Mouse (Mus musculus): ENCODE measurements around the gene Tenm2. TPM values are rescaled to one million over a fixed set of nuclear protein-coding genes. Genes with fewer than 3 reads are reported as not detected.

The Tenm2 gene
- polyA plus RNA-seq, 1 experiment = 0.32 TPM

DNA sequence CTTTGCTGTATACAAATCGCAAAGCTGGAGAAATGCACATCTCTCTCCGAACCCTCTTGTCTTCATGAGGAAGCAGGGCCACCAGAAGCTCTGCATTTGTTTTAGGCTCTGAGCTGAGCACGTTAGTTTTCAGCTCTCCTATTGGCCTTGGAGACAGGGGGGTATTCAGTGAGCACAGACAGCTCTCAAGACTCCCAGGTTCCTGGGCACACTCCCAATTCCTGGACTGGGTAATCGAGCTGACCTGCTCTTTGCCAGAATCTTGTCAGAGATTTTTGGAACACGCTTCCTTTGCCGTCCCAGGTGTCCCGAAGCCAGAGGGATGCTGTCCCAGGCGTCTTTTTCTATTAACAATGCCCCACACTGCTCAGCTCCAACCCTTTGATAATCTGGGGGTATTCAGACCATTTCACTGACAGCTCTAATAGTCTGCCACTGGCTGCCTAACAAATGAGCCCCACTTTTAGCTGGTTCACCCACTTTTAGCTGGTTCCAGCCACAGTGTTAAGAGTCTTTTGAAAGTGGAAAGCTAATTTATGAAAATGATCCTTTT is 1161.7 kb downstream of the Tenm2 start:
- no peak overlapping the region for H3K27ac ChIP-seq (ENCODE audit: control insufficient read depth, insufficient read depth, low read depth, low read length)
- H3K4me1 ChIP-seq (ENCODE audit: control insufficient read depth, insufficient read depth, low read length) = no peaks in the 10 kb centered on the region
- H3K36me3 ChIP-seq (ENCODE audit: control insufficient read depth, insufficient read depth, low read length) = no peaks in the 10 kb centered on the region
- H3K4me3 ChIP-seq (ENCODE audit: control insufficient read depth, low read depth, low read length) = no peak overlapping the region
- H3K27me3 ChIP-seq (ENCODE audit: control insufficient read depth, insufficient read depth, low read length) = no peaks in the 10 kb centered on the region
- TF ChIP-seq CTCF (IDR thresholded peaks at IDR 0.05; ENCODE audit: control insufficient read depth, insufficient read depth, insufficient replicate concordance, low read depth, low read length) (no peak), POLR2A (IDR thresholded peaks at IDR 0.05; ENCODE audit: control insufficient read depth, low read depth, low read length) (no peak)

DNA sequence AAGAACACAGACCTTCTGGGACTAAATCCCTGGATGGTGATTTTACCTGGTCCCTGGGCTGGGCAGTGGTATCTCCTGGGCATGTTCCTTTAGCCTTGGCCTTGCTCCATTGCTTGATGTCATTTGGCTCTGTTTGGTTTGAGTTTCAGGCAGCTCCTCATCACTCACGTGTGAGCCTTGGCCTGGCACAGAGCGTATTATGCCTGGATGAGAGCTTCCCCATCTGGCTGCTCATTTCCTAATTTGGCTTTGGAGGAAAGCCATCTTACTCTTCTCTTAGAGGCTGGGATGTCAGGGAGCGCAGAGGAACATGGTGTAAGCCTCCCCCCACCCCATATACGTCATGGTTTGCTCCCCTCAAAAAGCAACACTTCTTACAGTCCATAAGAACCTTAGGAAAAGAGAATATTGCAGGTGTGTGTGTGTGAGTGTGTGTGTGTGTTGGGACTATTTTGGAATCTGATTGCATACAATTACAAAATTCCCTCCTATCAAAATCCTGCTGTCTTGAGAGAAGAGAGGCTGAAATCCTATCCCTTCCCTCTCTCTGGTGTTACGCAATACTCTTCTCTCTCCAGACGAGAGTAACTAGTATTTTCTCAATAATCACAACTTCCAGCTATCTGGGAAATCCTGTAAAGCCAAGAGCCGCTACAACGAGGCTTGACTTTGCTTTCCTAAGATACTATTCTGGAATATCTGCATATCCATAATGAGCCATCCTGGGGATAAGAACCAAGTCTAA is 1162.5 kb downstream of the Tenm2 start:
- Histone ChIP-seq H3K4me1 (ENCODE audit: control insufficient read depth, insufficient read depth, low read length) (no peaks in the 10 kb centered on the region), H3K27me3 (ENCODE audit: control insufficient read depth, insufficient read depth, low read length) (no peaks in the 10 kb centered on the region), H3K36me3 (ENCODE audit: control insufficient read depth, insufficient read depth, low read length) (no peaks in the 10 kb centered on the region), H3K27ac (ENCODE audit: control insufficient read depth, insufficient read depth, low read depth, low read length) (no peak overlapping the region), H3K4me3 (ENCODE audit: control insufficient read depth, low read depth, low read length) (no peak overlapping the region)
- TF ChIP-seq POLR2A (IDR thresholded peaks at IDR 0.05; ENCODE audit: control insufficient read depth, low read depth, low read length) (no peak), CTCF (IDR thresholded peaks at IDR 0.05; ENCODE audit: control insufficient read depth, insufficient read depth, insufficient replicate concordance, low read depth, low read length) (no peak)

DNA sequence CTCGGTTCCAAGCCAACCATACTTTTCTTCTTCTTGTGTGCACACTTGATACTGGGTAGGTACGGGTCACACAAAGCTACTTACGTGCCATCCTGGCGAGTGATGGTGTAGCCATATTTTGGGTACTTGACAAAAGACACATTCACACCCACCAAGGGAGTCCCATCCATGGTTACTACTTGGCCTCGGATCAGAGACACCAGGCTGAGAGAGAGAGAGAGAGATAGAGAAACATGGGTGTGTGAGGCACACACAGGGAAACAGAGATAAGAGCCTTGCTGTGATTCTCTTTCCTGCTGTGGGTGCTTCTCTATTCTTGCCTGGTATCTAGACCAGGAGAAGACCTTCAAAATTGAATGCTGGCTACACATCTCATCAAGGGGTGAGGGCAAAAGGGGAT is 1163.1 kb downstream of the Tenm2 start:
- TF ChIP-seq POLR2A (IDR thresholded peaks at IDR 0.05; ENCODE audit: control insufficient read depth, low read depth, low read length) (no peak), CTCF (IDR thresholded peaks at IDR 0.05; ENCODE audit: control insufficient read depth, insufficient read depth, insufficient replicate concordance, low read depth, low read length) (no peak)
- H3K4me1 ChIP-seq (ENCODE audit: control insufficient read depth, insufficient read depth, low read length) = no peaks in the 10 kb centered on the region
- H3K27me3 ChIP-seq (ENCODE audit: control insufficient read depth, insufficient read depth, low read length) = no peaks in the 10 kb centered on the region
- no peak overlapping the region for H3K4me3 ChIP-seq (ENCODE audit: control insufficient read depth, low read depth, low read length)
- H3K36me3 ChIP-seq (ENCODE audit: control insufficient read depth, insufficient read depth, low read length) = no peaks in the 10 kb centered on the region
- no peak overlapping the region for H3K27ac ChIP-seq (ENCODE audit: control insufficient read depth, insufficient read depth, low read depth, low read length)

DNA sequence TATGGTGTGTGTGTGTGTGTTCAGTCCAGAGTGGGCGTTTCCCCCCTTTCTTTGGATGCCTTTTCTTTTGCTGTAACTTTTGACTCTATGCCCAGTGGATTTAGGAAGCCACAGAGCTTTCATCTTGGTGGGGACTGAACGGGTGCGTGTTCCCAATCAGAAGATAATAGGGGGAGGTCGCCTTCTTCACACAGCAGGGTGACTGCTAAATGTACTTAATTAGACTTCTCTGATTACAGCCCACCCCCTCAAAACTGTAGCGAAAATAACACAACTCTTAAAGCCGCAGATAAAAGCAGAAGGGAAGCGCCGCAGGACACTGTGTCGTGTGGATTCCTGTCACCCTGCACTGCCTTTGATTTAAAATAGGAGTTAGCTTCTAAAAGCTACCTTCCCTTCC is 1163.7 kb downstream of the Tenm2 start:
- no peak overlapping the region for H3K4me3 ChIP-seq (ENCODE audit: control insufficient read depth, low read depth, low read length)
- H3K36me3 ChIP-seq (ENCODE audit: control insufficient read depth, insufficient read depth, low read length) = no peaks in the 10 kb centered on the region
- H3K27ac ChIP-seq (ENCODE audit: control insufficient read depth, insufficient read depth, low read depth, low read length) = no peak overlapping the region
- H3K27me3 ChIP-seq (ENCODE audit: control insufficient read depth, insufficient read depth, low read length) = no peaks in the 10 kb centered on the region
- TF ChIP-seq CTCF (IDR thresholded peaks at IDR 0.05; ENCODE audit: control insufficient read depth, insufficient read depth, insufficient replicate concordance, low read depth, low read length) (no peak), POLR2A (IDR thresholded peaks at IDR 0.05; ENCODE audit: control insufficient read depth, low read depth, low read length) (no peak)
- H3K4me1 ChIP-seq (ENCODE audit: control insufficient read depth, insufficient read depth, low read length) = no peaks in the 10 kb centered on the region

DNA sequence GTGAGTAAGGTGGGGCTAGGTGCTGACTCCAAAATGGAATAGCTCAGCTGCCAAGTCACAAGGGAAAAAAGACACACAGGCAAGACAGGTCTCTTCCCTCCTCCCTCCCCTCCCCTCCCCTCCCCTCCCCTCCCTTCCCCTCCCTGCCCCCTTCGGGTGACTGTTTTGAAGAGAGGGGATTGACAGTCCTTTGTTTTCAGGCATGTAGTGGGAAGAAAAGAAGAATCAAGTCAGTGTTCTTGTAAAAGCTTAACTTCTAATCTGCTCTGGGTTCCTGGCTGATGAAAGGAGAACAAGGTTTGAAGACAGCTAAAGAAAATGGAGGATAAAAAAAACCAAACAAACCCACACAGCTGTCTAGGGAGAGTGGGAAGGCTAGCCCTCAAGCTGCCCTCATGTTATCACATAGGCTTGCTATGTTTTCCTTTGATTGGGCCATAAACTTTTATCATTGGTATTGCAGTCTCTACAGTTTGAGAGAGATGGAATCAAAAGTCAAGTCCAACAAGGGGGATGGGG is 1176.4 kb downstream of the Tenm2 start:
- H3K4me1 ChIP-seq (ENCODE audit: control insufficient read depth, insufficient read depth, low read length) = no peaks in the 10 kb centered on the region
- H3K27me3 ChIP-seq (ENCODE audit: control insufficient read depth, insufficient read depth, low read length) = no peaks in the 10 kb centered on the region
- no peaks in the 10 kb centered on the region for H3K36me3 ChIP-seq (ENCODE audit: control insufficient read depth, insufficient read depth, low read length)
- no peak overlapping the region for H3K4me3 ChIP-seq (ENCODE audit: control insufficient read depth, low read depth, low read length)
- TF ChIP-seq CTCF (IDR thresholded peaks at IDR 0.05; ENCODE audit: control insufficient read depth, insufficient read depth, insufficient replicate concordance, low read depth, low read length) (no peak), POLR2A (IDR thresholded peaks at IDR 0.05; ENCODE audit: control insufficient read depth, low read depth, low read length) (no peak)
- H3K27ac ChIP-seq (ENCODE audit: control insufficient read depth, insufficient read depth, low read depth, low read length) = no peak overlapping the region

DNA sequence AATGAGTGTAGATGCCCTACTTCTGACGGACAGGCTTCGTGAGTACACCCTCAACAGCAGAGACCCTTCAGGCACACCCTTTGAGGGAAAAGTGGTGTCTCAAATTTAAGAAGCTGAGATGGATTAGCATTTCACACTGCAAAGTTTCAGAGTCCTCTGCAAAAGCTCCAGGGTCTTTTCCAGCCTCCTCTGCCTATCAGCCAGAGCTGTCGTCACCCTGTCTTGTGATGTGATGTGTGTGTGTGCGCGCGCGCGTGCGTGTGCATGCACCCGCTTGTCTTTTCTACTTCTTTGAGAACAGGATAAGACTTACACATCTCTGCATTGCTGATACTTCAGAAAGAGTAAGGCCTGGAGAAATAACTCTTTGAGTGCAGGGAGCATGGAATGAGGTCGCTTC is 1179.2 kb downstream of the Tenm2 start:
- Histone ChIP-seq H3K4me1 (ENCODE audit: control insufficient read depth, insufficient read depth, low read length) (no peaks in the 10 kb centered on the region), H3K4me3 (ENCODE audit: control insufficient read depth, low read depth, low read length) (no peak overlapping the region), H3K27me3 (ENCODE audit: control insufficient read depth, insufficient read depth, low read length) (no peaks in the 10 kb centered on the region), H3K27ac (ENCODE audit: control insufficient read depth, insufficient read depth, low read depth, low read length) (no peak overlapping the region), H3K36me3 (ENCODE audit: control insufficient read depth, insufficient read depth, low read length) (no peaks in the 10 kb centered on the region)
- TF ChIP-seq CTCF (IDR thresholded peaks at IDR 0.05; ENCODE audit: control insufficient read depth, insufficient read depth, insufficient replicate concordance, low read depth, low read length) = no peak

DNA sequence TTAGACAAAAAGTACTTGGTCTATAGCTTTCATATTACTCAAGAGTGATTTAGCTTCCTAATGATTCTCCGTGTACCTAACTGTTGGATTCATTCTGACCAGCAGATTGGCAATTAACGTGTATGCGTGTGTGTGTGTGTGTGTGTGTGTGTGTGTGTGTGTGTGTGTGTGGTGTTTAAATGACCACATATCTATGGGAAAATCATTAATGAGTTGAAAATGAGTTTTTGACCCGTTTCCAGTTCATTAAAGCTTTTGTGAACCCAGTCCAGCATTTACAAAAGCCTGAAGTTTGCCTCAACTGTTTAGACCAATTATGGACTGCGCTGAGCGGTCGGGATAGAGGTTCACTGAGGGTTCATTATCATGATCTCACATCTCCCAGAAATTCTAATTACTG is 1181.4 kb downstream of the Tenm2 start:
- H3K27ac ChIP-seq (ENCODE audit: control insufficient read depth, insufficient read depth, low read depth, low read length) = no peak overlapping the region
- no peaks in the 10 kb centered on the region for H3K27me3 ChIP-seq (ENCODE audit: control insufficient read depth, insufficient read depth, low read length)
- TF ChIP-seq CTCF (IDR thresholded peaks at IDR 0.05; ENCODE audit: control insufficient read depth, insufficient read depth, insufficient replicate concordance, low read depth, low read length) (no peak), POLR2A (IDR thresholded peaks at IDR 0.05; ENCODE audit: control insufficient read depth, low read depth, low read length) (no peak)
- H3K36me3 ChIP-seq (ENCODE audit: control insufficient read depth, insufficient read depth, low read length) = no peaks in the 10 kb centered on the region
- H3K4me1 ChIP-seq (ENCODE audit: control insufficient read depth, insufficient read depth, low read length) = no peaks in the 10 kb centered on the region
- no peak overlapping the region for H3K4me3 ChIP-seq (ENCODE audit: control insufficient read depth, low read depth, low read length)

Data from testis, adult 2 months (tissue).